Mouse (Mus musculus) ES-Bruce4 (cell line): ENCODE results near the gene Gnb2.

Experiments used
- CTCF ChIP-seq: IDR thresholded peaks from one replicate; pipeline ENCODE4 v1.8.1; 2011; ENCODE audit warnings: low read depth, low read length
- EP300 ChIP-seq: IDR thresholded peaks from 2 replicates; pipeline ENCODE4 v1.6.1; 2011; ENCODE audit warnings: low read depth, low read length; ENCODE audit not compliant: insufficient read depth
- POLR2A ChIP-seq: IDR thresholded peaks from one replicate; pipeline ENCODE4 v1.8.1; 2011; ENCODE audit warnings: low read length; ENCODE audit not compliant: insufficient read depth

GRCm38 (mm10) chr5:137522711-137523110, 10.6 kb downstream of the Gnb2 start:
- TF ChIP-seq EP300 (no peak), CTCF (no peak), POLR2A (no peak)
